Mouse (Mus musculus) embryonic fibroblast, embryonic 13.5 days (primary cell): ENCODE results near the gene Shank2. TPM values are rescaled to one million over a fixed set of nuclear protein-coding genes. Genes with fewer than 3 reads are reported as not detected.

Source experiments
- H3K27ac ChIP-seq: 2 replicates; pipeline ENCODE4 v1.5.1; 2012; ENCODE audit warnings: low read length, control low read depth, inconsistent platforms; ENCODE audit not compliant: insufficient read depth
- H3K4me1 ChIP-seq: 2 replicates; pipeline ENCODE4 v1.6.1; 2011; ENCODE audit warnings: low read length; ENCODE audit not compliant: control insufficient read depth, insufficient read depth
- H3K4me3 ChIP-seq: 2 replicates; pipeline ENCODE4 v1.5.1; 2011; ENCODE audit warnings: mild to moderate bottlenecking, control low read depth, low read length; ENCODE audit not compliant: insufficient read depth
- CTCF ChIP-seq: IDR thresholded peaks from 2 replicates; pipeline ENCODE4 v1.5.1; 2011; ENCODE audit warnings: mild to moderate bottlenecking, control low read depth, low read length, moderate library complexity, borderline replicate concordance; ENCODE audit not compliant: insufficient read depth
- POLR2A ChIP-seq: IDR thresholded peaks from 2 replicates; pipeline ENCODE4 v1.6.1; 2011; ENCODE audit warnings: low read depth, mild to moderate bottlenecking, control low read depth, low read length, moderate library complexity
- polyA plus RNA-seq: library from polyadenylated mRNA; stranded (reverse); fragments of >200 nt; gene quantifications from 2 replicates; pipeline ENCODE4 v1.2.4, GENCODE M21; 2011; ENCODE audit warnings: low read depth; ENCODE audit not compliant: missing spikeins, insufficient read length

Shank2 gene
- polyA plus RNA-seq, 1 experiment: 1.6 TPM

- TF ChIP-seq CTCF: no peak
- no peak for TF ChIP-seq POLR2A
- Histone ChIP-seq H3K27ac (no peak overlapping the region), H3K4me1 (no peaks in the 10 kb centered on the region), H3K4me3 (no peak overlapping the region)
Measured at GRCm38 (mm10) chr7:144294239-144295200, 292.8 kb downstream of the Shank2 start.

GRCm38 (mm10) chr7:144299351-144299750 is 297.6 kb downstream of the Shank2 start:
- Histone ChIP-seq H3K4me3 (no peak overlapping the region), H3K27ac (no peak overlapping the region)
- no peak for TF ChIP-seq POLR2A
- no peak for TF ChIP-seq CTCF

GRCm38 (mm10) chr7:144301646-144302045 is 299.9 kb downstream of the Shank2 start:
- Histone ChIP-seq H3K27ac (no peak overlapping the region), H3K4me1 (no peaks in the 10 kb centered on the region; the same call in 1 of the 2 replicates), H3K4me3 (no peak overlapping the region)
- TF ChIP-seq POLR2A: no peak
- no peak for TF ChIP-seq CTCF

More at GRCm38 (mm10) chr7:144299351-144299750, 297.6 kb downstream of the Shank2 start:
- no peaks in the 10 kb centered on the region; the same call in 1 of the 2 replicates for H3K4me1 ChIP-seq

- Histone ChIP-seq H3K27ac (no peak overlapping the region), H3K4me1 (no peaks in the 10 kb centered on the region; the same call in 1 of the 2 replicates), H3K4me3 (no peak overlapping the region)
- TF ChIP-seq CTCF (no peak), POLR2A (no peak)
Measured at GRCm38 (mm10) chr7:144302498-144302897, 300.8 kb downstream of the Shank2 start.

GRCm38 (mm10) chr7:144307853-144308409 is 306.2 kb downstream of the Shank2 start:
- no peak for TF ChIP-seq POLR2A
- TF ChIP-seq CTCF: no peak
- no peak overlapping the region for H3K27ac ChIP-seq

GRCm38 (mm10) chr7:144314438-144315105 is 312.8 kb downstream of the Shank2 start:
- Histone ChIP-seq H3K27ac (no peak overlapping the region), H3K4me1 (no peaks in the 10 kb centered on the region), H3K4me3 (no peak overlapping the region)
- no peak for TF ChIP-seq CTCF
- TF ChIP-seq POLR2A: no peak

More at GRCm38 (mm10) chr7:144307853-144308409, 306.2 kb downstream of the Shank2 start:
- Histone ChIP-seq H3K4me1 (no peaks in the 10 kb centered on the region), H3K4me3 (no peak overlapping the region)

- Histone ChIP-seq H3K4me3 (no peak overlapping the region), H3K4me1 (no peaks in the 10 kb centered on the region), H3K27ac (no peak overlapping the region)
- no peak for TF ChIP-seq CTCF
- TF ChIP-seq POLR2A: no peak
Measured at GRCm38 (mm10) chr7:144316224-144316623, 314.5 kb downstream of the Shank2 start.

GRCm38 (mm10) chr7:144316797-144317196 is 315.1 kb downstream of the Shank2 start:
- Histone ChIP-seq H3K4me3 (no peak overlapping the region), H3K27ac (no peak overlapping the region), H3K4me1 (no peaks in the 10 kb centered on the region)
- TF ChIP-seq CTCF (no peak), POLR2A (no peak)

- Histone ChIP-seq H3K4me3 (no peak overlapping the region), H3K27ac (no peak overlapping the region), H3K4me1 (no peaks in the 10 kb centered on the region)
- no peak for TF ChIP-seq CTCF
Measured at GRCm38 (mm10) chr7:144324077-144324476, 322.3 kb downstream of the Shank2 start.
